Mouse (Mus musculus): ENCODE data around the gene Lmod2.

DNA sequence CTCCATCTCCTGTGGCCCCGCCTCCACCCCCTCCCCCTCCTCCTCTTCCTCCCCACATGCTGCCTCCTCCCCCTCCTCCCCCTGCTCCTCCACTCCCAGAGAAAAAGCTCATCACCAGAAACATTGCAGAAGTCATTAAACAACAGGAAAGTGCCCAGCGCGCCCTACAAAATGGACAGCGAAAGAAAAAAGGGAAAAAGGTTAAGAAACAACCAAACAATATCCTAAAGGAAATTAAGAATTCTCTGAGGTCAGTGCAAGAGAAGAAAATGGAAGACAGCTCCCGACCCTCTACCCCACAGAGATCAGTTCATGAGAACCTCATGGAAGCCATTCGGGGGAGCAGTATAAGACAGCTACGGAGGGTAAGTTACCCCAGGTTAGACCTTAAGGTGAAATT, 6.7 kb downstream of the Lmod2 start:
- no peak for TF ChIP-seq POLR2A (IDR thresholded peaks at IDR 0.05; ENCODE audit: extremely low read depth, insufficient read depth, low read length)
- no peak for TF ChIP-seq CTCF (IDR thresholded peaks at IDR 0.05; ENCODE audit: low read depth, low read length)

Data from liver, adult 2 months (tissue).